Mouse (Mus musculus) hindbrain, embryonic 16.5 days (tissue): ENCODE results near the gene Fam120c. TPM values are rescaled to one million over a fixed set of nuclear protein-coding genes. Genes with fewer than 3 reads are reported as not detected.
"Not testable (repeated sequence)": the region's sequence is repeated elsewhere in the genome, so short reads cannot be mapped to it uniquely, and the experiment has no call there.

Experiments used
- ATAC-seq: fragments of 200-750 bp; cut with Nextera tagmentation; 2 replicates; pipeline ENCODE4 v1.8.0; 2017; ENCODE audit warnings: moderate TSS enrichment, moderate library complexity
- H3K27ac ChIP-seq: fragments of 300-500 bp; sonication (generic); 2 replicates; pipeline ENCODE4 v1.5.1; 2014; ENCODE audit warnings: low read depth, mild to moderate bottlenecking, control low read depth, low read length, moderate library complexity
- H3K27me3 ChIP-seq: fragments of 300-500 bp; sonication (generic); replicated peaks from 2 replicates; pipeline ENCODE4 v1.6.1; 2014; ENCODE audit warnings: low read length; ENCODE audit not compliant: control insufficient read depth, insufficient read depth
- H3K36me3 ChIP-seq: fragments of 300-500 bp; sonication (generic); 2 replicates; pipeline ENCODE4 v1.6.1; 2014; ENCODE audit warnings: mild to moderate bottlenecking, low read length, moderate library complexity, mixed read lengths; ENCODE audit not compliant: control insufficient read depth, insufficient read depth
- H3K4me1 ChIP-seq: fragments of 300-500 bp; sonication (generic); 2 replicates; pipeline ENCODE4 v1.6.1; 2014; ENCODE audit warnings: low read depth, low read length; ENCODE audit not compliant: control insufficient read depth, insufficient read depth
- H3K4me2 ChIP-seq: fragments of 300-500 bp; sonication (generic); 2 replicates; pipeline ENCODE4 v1.6.1; 2014; ENCODE audit warnings: mild to moderate bottlenecking, low read length, control low read depth, moderate library complexity
- H3K4me3 ChIP-seq: fragments of 300-500 bp; sonication (generic); 2 replicates; pipeline ENCODE4 v1.5.1; 2014; ENCODE audit warnings: mild to moderate bottlenecking, low read length, control low read depth, moderate library complexity
- H3K9ac ChIP-seq: fragments of 300-500 bp; sonication (generic); 2 replicates; pipeline ENCODE4 v1.6.1; 2014; ENCODE audit warnings: low read depth, mild to moderate bottlenecking, control low read depth, low read length, moderate library complexity
- H3K9me3 ChIP-seq: fragments of 300-500 bp; sonication (generic); 2 replicates; pipeline ENCODE4 v1.6.1; 2014; ENCODE audit warnings: mild to moderate bottlenecking, low read length, moderate library complexity; ENCODE audit not compliant: control insufficient read depth
- WGBS: fragments of 180-500 bp; shearing (Covaris S2); extraction: QIAGEN DNeasy Blood & Tissue Kit; methylation state at CpG from one replicate; pipeline ENCODE4 v1.1.7; 2014; 5-methylcytosine and 5-hydroxymethylcytosine counted together
- polyA plus RNA-seq: library from polyadenylated mRNA; unstranded; fragments of >200 nt; fragmentation: Nextera tagmentation; extraction: Ambion mirVana; gene quantifications from 2 replicates; pipeline ENCODE4 v1.2.1, GENCODE M21; 2015

Fam120c gene
- polyA plus RNA-seq, 1 experiment from 2014 or later: 7.7 TPM

GRCm38 (mm10) chrX:151418801-151419200 lies 74.8 kb downstream of the Fam120c start:
- Histone ChIP-seq H3K36me3 (no peaks in the 10 kb centered on the region), H3K4me3 (no peak overlapping the region), H3K4me1 (no peaks in the 10 kb centered on the region), H3K4me2 (no peak overlapping the region), H3K27me3 (no peaks in the 10 kb centered on the region), H3K27ac (no peak overlapping the region), H3K9me3 (no peaks in the 10 kb centered on the region), H3K9ac (no peak overlapping the region)
- 91% methylated on average over 10 of the region's 10 CpGs for WGBS
- ATAC-seq: no peak

GRCm38 (mm10) chrX:151420791-151421190 lies 76.8 kb downstream of the Fam120c start:
- H3K36me3 ChIP-seq: no peaks in the 10 kb centered on the region
- H3K4me3 ChIP-seq: no peak overlapping the region
- H3K27ac ChIP-seq: no peak overlapping the region
- H3K4me2 ChIP-seq: no peak overlapping the region
- no peak for ATAC-seq
- H3K4me1 ChIP-seq: no peaks in the 10 kb centered on the region
- no peaks in the 10 kb centered on the region for H3K27me3 ChIP-seq
- H3K9ac ChIP-seq: no peak overlapping the region
- H3K9me3 ChIP-seq: no peaks in the 10 kb centered on the region
- WGBS: 88% methylated on average over 1 of the region's 1 CpGs

- no peak for ATAC-seq
- Histone ChIP-seq H3K4me3 (no peak overlapping the region), H3K4me1 (no peaks in the 10 kb centered on the region), H3K27me3 (no peaks in the 10 kb centered on the region), H3K9me3 (no peaks in the 10 kb centered on the region), H3K27ac (no peak overlapping the region), H3K4me2 (no peak overlapping the region), H3K36me3 (no peaks in the 10 kb centered on the region), H3K9ac (no peak overlapping the region)
Measured at GRCm38 (mm10) chrX:151443637-151444036, 99.7 kb downstream of the Fam120c start.

GRCm38 (mm10) chrX:151444189-151444588 lies 100.2 kb downstream of the Fam120c start:
- no peak for ATAC-seq
- 83% methylated on average over 1 of the region's 1 CpGs for whole genome bisulfite sequencing

DNA sequence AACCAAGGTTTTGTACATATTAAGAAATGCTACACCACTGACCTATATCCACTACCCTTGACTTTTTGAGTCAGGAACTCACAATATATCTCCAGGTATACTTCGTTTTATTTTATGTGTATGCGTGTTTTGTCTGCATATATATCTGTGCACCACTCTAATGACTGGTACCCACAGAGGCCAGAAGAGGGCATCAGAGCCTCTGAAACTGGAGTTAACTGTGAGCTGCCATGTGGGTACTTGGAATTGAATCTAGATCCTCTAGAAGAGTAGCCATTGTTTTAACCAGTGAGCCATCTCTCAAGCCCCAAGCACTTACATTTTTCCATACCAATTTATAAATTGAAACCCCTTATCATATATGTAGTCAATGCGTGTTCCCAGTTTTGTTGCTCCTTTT lies 144.2 kb downstream of the Fam120c start:
- no peaks in the 10 kb centered on the region for H3K27me3 ChIP-seq
- WGBS: 87% methylated on average over 3 of the region's 3 CpGs
- no peak overlapping the region for H3K27ac ChIP-seq
- H3K4me1 ChIP-seq: no peaks in the 10 kb centered on the region
- no peak overlapping the region for H3K4me3 ChIP-seq
- H3K4me2 ChIP-seq: no peak overlapping the region
- H3K36me3 ChIP-seq: no peaks in the 10 kb centered on the region
- H3K9ac ChIP-seq: no peak overlapping the region
- no peaks in the 10 kb centered on the region for H3K9me3 ChIP-seq
- no peak for ATAC-seq

More at GRCm38 (mm10) chrX:151444189-151444588, 100.2 kb downstream of the Fam120c start:
- H3K4me3 ChIP-seq: no peak overlapping the region
- H3K4me1 ChIP-seq: no peaks in the 10 kb centered on the region
- H3K9me3 ChIP-seq: no peaks in the 10 kb centered on the region
- H3K9ac ChIP-seq: no peak overlapping the region
- H3K36me3 ChIP-seq: no peaks in the 10 kb centered on the region
- no peak overlapping the region for H3K27ac ChIP-seq
- H3K4me2 ChIP-seq: no peak overlapping the region
- no peaks in the 10 kb centered on the region for H3K27me3 ChIP-seq

- not testable (repeated sequence) for H3K36me3 ChIP-seq, H3K27me3 ChIP-seq, ATAC-seq, H3K4me3 ChIP-seq, H3K4me2 ChIP-seq, H3K9ac ChIP-seq, H3K27ac ChIP-seq, H3K9me3 ChIP-seq, H3K4me1 ChIP-seq
- 92% methylated on average over 4 of the region's 4 CpGs for WGBS
Measured at GRCm38 (mm10) chrX:151493269-151493668, 149.3 kb downstream of the Fam120c start.

GRCm38 (mm10) chrX:151496596-151496995 lies 152.6 kb downstream of the Fam120c start:
- H3K27ac ChIP-seq: no peak overlapping the region
- no peak for ATAC-seq
- H3K36me3 ChIP-seq: no peaks in the 10 kb centered on the region
- 90% methylated on average over 1 of the region's 1 CpGs for WGBS
- H3K4me1 ChIP-seq: no peaks in the 10 kb centered on the region
- H3K27me3 ChIP-seq: no peaks in the 10 kb centered on the region
- no peak overlapping the region for H3K4me2 ChIP-seq
- no peak overlapping the region for H3K4me3 ChIP-seq
- 0 out of 2 replicates have a peak, but pooled peaks cover 2% of the 10 kb centered on the region for H3K9me3 ChIP-seq
- H3K9ac ChIP-seq: no peak overlapping the region

DNA sequence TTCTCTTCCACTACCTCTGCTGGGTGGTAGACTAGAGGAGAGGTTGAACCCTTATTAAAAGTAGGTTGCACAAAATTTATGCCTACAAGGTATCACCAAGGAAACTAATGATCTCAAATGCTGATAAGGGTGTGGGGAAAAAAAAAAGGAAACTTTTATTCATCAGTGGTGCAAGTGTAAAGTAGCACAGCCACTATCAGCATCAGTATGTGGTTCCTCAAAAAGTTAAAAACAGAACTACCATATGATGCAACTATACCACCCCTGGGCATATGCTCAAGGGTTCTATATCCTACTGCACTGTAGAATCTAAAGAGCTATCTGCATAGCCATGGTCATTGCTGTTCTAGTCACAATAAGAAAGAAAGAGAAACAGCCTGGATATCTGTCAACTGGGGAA lies 164.6 kb downstream of the Fam120c start:
- no peak for ATAC-seq
- Histone ChIP-seq H3K9me3 (no peaks in the 10 kb centered on the region), H3K9ac (no peak overlapping the region), H3K4me3 (no peak overlapping the region), H3K4me2 (no peak overlapping the region), H3K36me3 (no peaks in the 10 kb centered on the region), H3K4me1 (no peaks in the 10 kb centered on the region), H3K27me3 (no peaks in the 10 kb centered on the region), H3K27ac (no peak overlapping the region)

DNA sequence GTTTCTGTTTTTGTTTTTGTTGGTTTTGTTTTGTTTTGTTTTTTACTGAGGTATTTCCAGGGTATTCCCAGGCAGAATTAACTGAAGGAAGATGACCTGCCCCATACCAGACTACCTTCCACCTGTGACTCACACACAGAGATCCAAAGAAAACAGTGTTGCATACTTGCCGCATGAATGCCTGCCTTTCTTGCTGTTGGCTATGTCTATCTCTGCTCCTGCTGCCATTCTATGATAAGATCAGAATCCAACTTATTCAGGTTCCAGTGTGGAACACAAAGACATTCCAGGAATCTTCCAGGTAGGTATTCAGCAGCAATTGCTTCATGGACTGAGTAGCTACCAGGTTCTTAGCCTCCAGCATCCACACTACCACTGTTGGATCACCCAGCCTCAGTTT lies 165.9 kb downstream of the Fam120c start:
- Histone ChIP-seq H3K4me1 (no peaks in the 10 kb centered on the region), H3K9me3 (no peaks in the 10 kb centered on the region), H3K4me3 (no peak overlapping the region), H3K27ac (no peak overlapping the region), H3K4me2 (no peak overlapping the region), H3K27me3 (no peaks in the 10 kb centered on the region), H3K9ac (no peak overlapping the region), H3K36me3 (no peaks in the 10 kb centered on the region)
- WGBS: 95% methylated on average over 1 of the region's 1 CpGs
- ATAC-seq: no peak

- no peaks in the 10 kb centered on the region for H3K4me1 ChIP-seq
- no peaks in the 10 kb centered on the region for H3K27me3 ChIP-seq
Measured at GRCm38 (mm10) chrX:151513066-151513465, 169.1 kb downstream of the Fam120c start.

More at GRCm38 (mm10) chrX:151513066-151513465, 169.1 kb downstream of the Fam120c start:
- no peaks in the 10 kb centered on the region for H3K36me3 ChIP-seq
- H3K9ac ChIP-seq: no peak overlapping the region
- H3K4me2 ChIP-seq: no peak overlapping the region
- H3K9me3 ChIP-seq: no peaks in the 10 kb centered on the region
- ATAC-seq: no peak
- H3K27ac ChIP-seq: no peak overlapping the region
- no peak overlapping the region for H3K4me3 ChIP-seq
- WGBS: 79% methylated on average over 3 of the region's 3 CpGs
